Mouse (Mus musculus) adrenal gland, postnatal 10 days (tissue): ENCODE results near the gene Entpd5. TPM values are rescaled to one million over a fixed set of nuclear protein-coding genes. Genes with fewer than 3 reads are reported as not detected.

Source experiments
- DNase-seq: peaks from one replicate; pipeline ENCODE4 v3.0.0; 2021; ENCODE audit warnings: mixed read lengths
- total RNA-seq, 2 experiments: library from RNA; stranded (reverse); gene quantifications; 2 replicates each; pipeline ENCODE4 v1.2.3; 2021

Gene Entpd5
- total RNA-seq, 2 experiments from 2014 or later, result 66.3 to 74.5 TPM

DNA sequence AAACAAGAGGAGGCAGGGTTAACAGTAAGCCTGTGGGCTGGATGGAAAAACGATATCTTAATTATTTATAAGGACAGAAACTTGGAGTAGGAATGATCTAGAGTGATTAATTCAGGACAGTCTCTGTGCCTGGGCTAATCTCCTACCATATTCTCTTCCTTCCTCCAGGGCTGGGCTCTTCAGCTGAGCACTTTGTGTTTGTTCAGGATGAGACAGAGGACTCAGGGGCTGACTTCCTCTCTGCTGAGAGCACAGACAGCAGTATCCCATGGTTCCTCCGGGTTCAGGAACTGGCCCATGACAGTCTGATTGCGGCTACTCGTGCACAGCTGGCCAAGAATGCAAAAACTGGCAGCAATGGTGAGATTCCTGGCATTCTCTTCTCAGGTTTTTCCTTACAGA is 81.7 kb downstream of the Entpd5 start:
- DNase-seq, result peak; percentile 10

Other genes with a start within 250 kb of the Entpd5 start
- 10 to 100 TPM; 19.2 to 24.9 TPM for gene Elmsan1, start 190.1 kb downstream of the Entpd5 start, total RNA-seq
- 100 to 1,000 TPM; 141 to 155 TPM for gene Ptgr2, start 123.8 kb downstream of the Entpd5 start, total RNA-seq
- gene Zfp410, start 92.2 kb downstream of the Entpd5 start, total RNA-seq, result 10 to 100 TPM; 38.2 to 48.8 TPM
- 100 to 1,000 TPM; 100 to 114 TPM for gene Coq6, start 47.4 kb downstream of the Entpd5 start, total RNA-seq
- 1 to 10 TPM; 1.7 to 4.3 TPM for gene Fam161b, start 47.2 kb downstream of the Entpd5 start, total RNA-seq
- gene Bbof1, start within 50 bp of the Entpd5 start, total RNA-seq, result 1 to 10 TPM; 5.7 to 8.4 TPM
- 10 to 100 TPM; 13.9 to 14.7 TPM for gene Rnf113a2, start 8.2 kb upstream of the Entpd5 start, total RNA-seq
- gene Aldh6a1, start 42.0 kb upstream of the Entpd5 start, total RNA-seq, result 100 to 1,000 TPM; 230 to 234 TPM
- 10 to 100 TPM; 10.9 to 11.2 TPM for gene Lin52, start 42.4 kb upstream of the Entpd5 start, total RNA-seq
- gene Vsx2, start 160.7 kb upstream of the Entpd5 start, total RNA-seq, result not detected
- gene Abcd4, start 208.4 kb upstream of the Entpd5 start, total RNA-seq, result 10 to 100 TPM in 1 of 2 experiments, 1 to 10 TPM in 1; 10.0 to 14.6 TPM
- gene Vrtn, start 232.0 kb upstream of the Entpd5 start, total RNA-seq, result not detected